Mouse (Mus musculus) kidney, embryonic 15.5 days (tissue): ENCODE results near the gene Sema6b. TPM values are rescaled to one million over a fixed set of nuclear protein-coding genes. Genes with fewer than 3 reads are reported as not detected.

Experiments
- ATAC-seq: fragments of 200-750 bp; cut with Nextera tagmentation; replicated peaks from 2 replicates; pipeline ENCODE4 v1.8.0; 2017; ENCODE audit warnings: moderate TSS enrichment; ENCODE audit not compliant: low FRiP score
- H3K27ac ChIP-seq: fragments of 300-500 bp; sonication (generic); 2 replicates; pipeline ENCODE4 v1.5.1; 2015; ENCODE audit warnings: mild to moderate bottlenecking, inconsistent platforms
- H3K27me3 ChIP-seq: fragments of 300-500 bp; sonication (generic); 2 replicates; pipeline ENCODE4 v1.6.1; 2015; ENCODE audit warnings: inconsistent platforms
- H3K36me3 ChIP-seq: fragments of 300-500 bp; sonication (generic); 2 replicates; pipeline ENCODE4 v1.6.1; 2015; ENCODE audit warnings: inconsistent platforms
- H3K4me1 ChIP-seq: fragments of 300-500 bp; sonication (generic); 2 replicates; pipeline ENCODE4 v1.6.1; 2015; ENCODE audit warnings: inconsistent platforms
- H3K4me2 ChIP-seq: fragments of 300-500 bp; sonication (generic); 2 replicates; pipeline ENCODE4 v1.6.1; 2015; ENCODE audit warnings: moderate library complexity, mild to moderate bottlenecking, inconsistent platforms
- H3K4me3 ChIP-seq: fragments of 300-500 bp; sonication (generic); replicated peaks from 2 replicates; pipeline ENCODE4 v1.5.1; 2015; ENCODE audit warnings: mild to moderate bottlenecking, inconsistent platforms
- H3K9ac ChIP-seq: fragments of 300-500 bp; sonication (generic); 2 replicates; pipeline ENCODE4 v1.6.1; 2015; ENCODE audit warnings: mild to moderate bottlenecking, inconsistent platforms
- H3K9me3 ChIP-seq: fragments of 300-500 bp; sonication (generic); replicated peaks from 2 replicates; pipeline ENCODE4 v1.6.1; 2016; ENCODE audit warnings: inconsistent platforms
- WGBS: fragments of 180-500 bp; shearing (Covaris S2); methylation state at CpG from one replicate; pipeline ENCODE4 v1.1.7; 2015; ENCODE audit warnings: mixed read lengths; 5-methylcytosine and 5-hydroxymethylcytosine counted together
- polyA plus RNA-seq: library from polyadenylated mRNA; unstranded; fragments of >200 nt; fragmentation: Nextera tagmentation; extraction: Ambion mirVana; gene quantifications from 2 replicates; pipeline ENCODE4 v1.2.1, GENCODE M21; 2015

The Sema6b gene
- polyA plus RNA-seq, 1 experiment from 2014 or later, result 1.5 TPM

- no peak overlapping the region for H3K4me2 ChIP-seq
- H3K36me3 ChIP-seq, result no peaks in the 10 kb centered on the region
- H3K27me3 ChIP-seq, result peaks cover 51% of the 10 kb centered on the region
- WGBS, result 87% methylated on average over 4 of the region's 4 CpGs
- peaks cover 20% of the 10 kb centered on the region for H3K4me1 ChIP-seq
- ATAC-seq, result no peak
- H3K4me3 ChIP-seq, result 0 out of 2 replicates have a peak overlapping the region, but pooled peaks have one; percentile 49
- no peak overlapping the region for H3K9ac ChIP-seq
- H3K9me3 ChIP-seq, result peaks cover 6% of the 10 kb centered on the region; the same call in 1 of the 2 replicates
- no peak overlapping the region for H3K27ac ChIP-seq
Observed at GRCm38 (mm10) chr17:56125276-56125630, 14.9 kb downstream of the Sema6b start.

GRCm38 (mm10) chr17:56124377-56125275, 15.5 kb downstream of the Sema6b start:
- Histone ChIP-seq H3K36me3 (no peaks in the 10 kb centered on the region), H3K27ac (no peak overlapping the region), H3K4me1 (peaks cover 26% of the 10 kb centered on the region), H3K4me3 (peak overlapping the region; percentile 49), H3K9me3 (peaks cover 6% of the 10 kb centered on the region; the same call in 1 of the 2 replicates), H3K4me2 (peak overlapping the region; percentile 90), H3K9ac (peak overlapping the region; percentile 50), H3K27me3 (peaks cover 58% of the 10 kb centered on the region)
- no peak for ATAC-seq
- 12% methylated on average over 59 of the region's 59 CpGs for WGBS

- 43% methylated on average over 59 of the region's 59 CpGs for WGBS
- ATAC-seq, result no peak
Observed at GRCm38 (mm10) chr17:56123681-56124340, 16.3 kb downstream of the Sema6b start.

GRCm38 (mm10) chr17:56123161-56123560, 17.0 kb downstream of the Sema6b start:
- no peak for ATAC-seq
- H3K36me3 ChIP-seq, result no peaks in the 10 kb centered on the region
- 90% methylated on average over 12 of the region's 12 CpGs for WGBS
- H3K9me3 ChIP-seq, result peaks cover 6% of the 10 kb centered on the region; the same call in 1 of the 2 replicates
- no peak overlapping the region for H3K27ac ChIP-seq
- peaks cover 31% of the 10 kb centered on the region for H3K4me1 ChIP-seq
- no peak overlapping the region for H3K4me2 ChIP-seq
- no peak overlapping the region for H3K9ac ChIP-seq
- H3K27me3 ChIP-seq, result peaks cover 72% of the 10 kb centered on the region
- H3K4me3 ChIP-seq, result no peak overlapping the region

More at GRCm38 (mm10) chr17:56123681-56124340, 16.3 kb downstream of the Sema6b start:
- Histone ChIP-seq H3K9me3 (peaks cover 6% of the 10 kb centered on the region; the same call in 1 of the 2 replicates), H3K27ac (no peak overlapping the region), H3K27me3 (peaks cover 66% of the 10 kb centered on the region), H3K4me1 (peaks cover 31% of the 10 kb centered on the region), H3K36me3 (no peaks in the 10 kb centered on the region), H3K9ac (peak overlapping the region; percentile 50; the same call in 1 of the 2 replicates), H3K4me3 (peak overlapping the region; percentile 49), H3K4me2 (peak overlapping the region; percentile 90)

- H3K4me3 ChIP-seq, result no peak within 1 kb of the TSS
- peaks cover 39% of the 10 kb centered on the region for H3K4me1 ChIP-seq
- peaks cover 6% of the 10 kb centered on the region; the same call in 1 of the 2 replicates for H3K9me3 ChIP-seq
- no peak within 1 kb of the TSS for H3K4me2 ChIP-seq
- no peak within 1 kb of the TSS for H3K27ac ChIP-seq
- 64% methylated on average over 2 of the region's 2 CpGs for WGBS
- H3K9ac ChIP-seq, result no peak within 1 kb of the TSS
- H3K27me3 ChIP-seq, result peaks cover 81% of the 10 kb centered on the region
- H3K36me3 ChIP-seq, result no peaks in the 10 kb centered on the region
- no peak for ATAC-seq
Observed at GRCm38 (mm10) chr17:56121826-56122225, 18.3 kb downstream of the Sema6b start, which contains the start of gene Lrg1. TSS of gene Lrg1 (minus strand) at chr17:56122001.

- 5% methylated on average over 66 of the region's 66 CpGs for WGBS
- Histone ChIP-seq H3K9ac (no peak overlapping the region), H3K27me3 (peaks cover 86% of the 10 kb centered on the region), H3K36me3 (no peaks in the 10 kb centered on the region), H3K4me2 (peak overlapping the region; percentile 54), H3K9me3 (peaks cover 6% of the 10 kb centered on the region; the same call in 1 of the 2 replicates), H3K4me3 (peak overlapping the region; percentile 26), H3K4me1 (peaks cover 39% of the 10 kb centered on the region), H3K27ac (no peak overlapping the region)
- ATAC-seq, result no peak
Observed at GRCm38 (mm10) chr17:56119981-56120880, 19.9 kb downstream of the Sema6b start.

- Histone ChIP-seq H3K9ac (no peak overlapping the region), H3K36me3 (no peaks in the 10 kb centered on the region), H3K27me3 (peaks cover 79% of the 10 kb centered on the region), H3K9me3 (peaks cover 6% of the 10 kb centered on the region; the same call in 1 of the 2 replicates), H3K4me2 (peak overlapping the region; percentile 54), H3K4me3 (peak overlapping the region; percentile 26; the same call in 1 of the 2 replicates), H3K27ac (no peak overlapping the region), H3K4me1 (peaks cover 33% of the 10 kb centered on the region)
- no peak for ATAC-seq
- WGBS, result 26% methylated on average over 12 of the region's 12 CpGs
Observed at GRCm38 (mm10) chr17:56119431-56119830, 20.7 kb downstream of the Sema6b start.

- Histone ChIP-seq H3K9me3 (0 out of 2 replicates have a peak, but pooled peaks cover 2% of the 10 kb centered on the region), H3K4me2 (peak within 1 kb of the TSS; percentile 79), H3K36me3 (no peaks in the 10 kb centered on the region), H3K4me1 (peaks cover 25% of the 10 kb centered on the region), H3K9ac (0 out of 2 replicates have a peak within 1 kb of the TSS, but pooled peaks have one; percentile 37), H3K4me3 (peak within 1 kb of the TSS; percentile 44), H3K27ac (no peak within 1 kb of the TSS), H3K27me3 (peaks cover 58% of the 10 kb centered on the region)
- ATAC-seq, result peak; percentile 72
- WGBS, result 1% methylated on average over 27 of the region's 27 CpGs
Observed at GRCm38 (mm10) chr17:56117251-56117710, 22.9 kb downstream of the Sema6b start, which contains the start of gene Plin5. TSS of gene Plin5 (minus strand) at chr17:56117596.

GRCm38 (mm10) chr17:56116193-56116592, 23.9 kb downstream of the Sema6b start:
- no peaks in the 10 kb centered on the region for H3K36me3 ChIP-seq
- H3K4me3 ChIP-seq, result no peak overlapping the region
- H3K4me1 ChIP-seq, result peaks cover 25% of the 10 kb centered on the region
- ATAC-seq, result no peak
- H3K4me2 ChIP-seq, result no peak overlapping the region
- no peak overlapping the region for H3K9ac ChIP-seq
- no peak overlapping the region for H3K27ac ChIP-seq
- 70% methylated on average over 10 of the region's 10 CpGs for WGBS
- no peaks in the 10 kb centered on the region for H3K9me3 ChIP-seq
- H3K27me3 ChIP-seq, result peaks cover 47% of the 10 kb centered on the region

GRCm38 (mm10) chr17:56112743-56113142, 27.4 kb downstream of the Sema6b start:
- ATAC-seq, result no peak

GRCm38 (mm10) chr17:56111864-56112263, 28.3 kb downstream of the Sema6b start:
- no peaks in the 10 kb centered on the region for H3K9me3 ChIP-seq
- 0 out of 2 replicates have a peak, but pooled peaks cover under 1% of the 10 kb centered on the region for H3K4me1 ChIP-seq
- ATAC-seq, result peak; percentile 40; the same call in 1 of the 2 replicates
- no peak overlapping the region for H3K9ac ChIP-seq
- H3K27me3 ChIP-seq, result peaks cover 8% of the 10 kb centered on the region; the same call in 1 of the 2 replicates
- 0 out of 2 replicates have a peak, but pooled peaks cover 4% of the 10 kb centered on the region for H3K36me3 ChIP-seq
- WGBS, result 45% methylated on average over 5 of the region's 5 CpGs
- no peak overlapping the region for H3K4me3 ChIP-seq
- no peak overlapping the region for H3K4me2 ChIP-seq
- H3K27ac ChIP-seq, result no peak overlapping the region

More at GRCm38 (mm10) chr17:56112743-56113142, 27.4 kb downstream of the Sema6b start:
- Histone ChIP-seq H3K27me3 (peaks cover 14% of the 10 kb centered on the region), H3K4me2 (no peak overlapping the region), H3K9me3 (no peaks in the 10 kb centered on the region), H3K36me3 (0 out of 2 replicates have a peak, but pooled peaks cover 4% of the 10 kb centered on the region), H3K27ac (no peak overlapping the region), H3K4me1 (peaks cover 7% of the 10 kb centered on the region), H3K9ac (no peak overlapping the region), H3K4me3 (no peak overlapping the region)
- 72% methylated on average over 3 of the region's 3 CpGs for WGBS
